Mouse (Mus musculus): ENCODE measurements around the gene Macrod1.
"Not testable (repeated sequence)": the region's sequence is repeated elsewhere in the genome, so short reads cannot be mapped to it uniquely, and the experiment has no call there.

Gene Macrod1

DNA sequence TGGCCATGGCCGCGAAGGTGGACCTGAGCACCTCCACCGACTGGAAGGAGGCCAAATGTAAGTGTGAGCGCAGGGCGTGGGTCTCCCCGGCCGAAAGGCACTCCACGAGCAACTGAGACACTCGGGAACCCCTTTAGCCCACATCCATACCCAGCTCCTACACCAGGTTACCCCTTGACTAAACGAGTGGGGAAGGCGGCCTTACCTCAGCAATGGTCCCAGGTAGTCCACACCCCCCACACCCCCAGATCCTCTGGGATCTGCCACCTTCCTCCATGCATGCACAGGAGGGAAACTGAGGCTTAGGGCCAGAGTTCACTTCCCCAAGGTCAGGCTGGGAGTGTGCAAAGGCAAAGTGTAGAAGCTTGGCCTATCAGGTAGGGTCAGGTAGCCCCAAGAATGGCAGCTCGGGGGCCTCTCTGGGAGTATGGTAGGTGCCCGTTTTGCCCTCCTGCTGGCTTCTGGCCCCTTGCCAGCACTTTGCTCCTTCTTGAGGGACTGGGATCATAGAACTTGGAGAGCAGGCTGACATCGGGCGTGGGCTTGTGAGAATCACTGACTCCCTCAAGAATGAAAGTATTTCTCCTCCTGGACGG, 614 bp downstream of the Macrod1 start:
- DNase-seq (ENCODE audit: low spot score in 2 of 2), result peak; percentile 39 to 80

- peak; percentile 80 to 88 for DNase-seq (ENCODE audit: low spot score in 2 of 2)
Measured at GRCm38 (mm10) chr19:7057722-7058207, 1.2 kb downstream of the Macrod1 start.

DNA sequence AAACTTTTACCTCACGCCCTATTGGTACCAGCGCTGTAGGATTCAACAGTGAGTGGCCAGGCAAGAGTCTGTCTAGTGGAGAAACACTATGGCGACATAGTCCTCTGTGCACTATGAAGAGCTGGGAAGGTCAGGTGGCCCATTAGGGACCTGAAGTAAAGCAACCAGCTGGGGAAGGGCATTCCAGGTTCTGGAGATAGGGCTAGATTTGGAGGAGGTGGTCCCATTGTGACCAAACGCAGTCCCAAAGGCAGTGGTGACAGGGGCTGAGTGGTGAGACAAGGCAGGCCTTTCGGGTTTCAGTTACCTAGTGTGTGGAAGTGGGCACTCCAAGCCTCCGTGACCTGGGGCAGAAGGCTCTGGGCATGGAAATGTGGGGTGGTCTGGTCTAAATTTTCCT, 1.9 kb downstream of the Macrod1 start:
- no peak for DNase-seq (ENCODE audit: low spot score in 2 of 2)

GRCm38 (mm10) chr19:7062110-7062509, 5.5 kb downstream of the Macrod1 start:
- no peak for DNase-seq (ENCODE audit: low spot score in 2 of 2)

DNA sequence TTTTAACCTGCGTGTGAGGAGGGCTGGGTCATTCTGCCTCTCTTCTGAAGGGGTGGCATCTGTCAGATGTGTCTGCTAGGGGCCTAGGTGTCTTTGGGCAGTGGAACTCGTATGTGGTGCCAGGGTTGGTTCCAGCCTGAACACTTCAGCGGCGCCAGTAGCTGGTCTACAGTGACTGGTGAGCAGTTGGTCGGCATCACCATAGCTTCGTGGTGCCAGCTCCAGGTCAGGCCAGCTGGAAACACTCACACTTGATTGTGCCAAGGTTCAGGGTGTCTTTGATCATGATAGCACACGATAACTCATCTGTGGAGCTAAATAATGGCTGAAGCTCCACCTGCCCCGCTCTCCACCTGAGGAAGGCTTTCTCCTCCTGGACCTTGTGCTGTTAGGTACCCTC, 6.3 kb downstream of the Macrod1 start:
- DNase-seq (ENCODE audit: low spot score in 2 of 2), result no peak

- DNase-seq (ENCODE audit: low spot score in 2 of 2), result peak; percentile 82 to 95
Measured at GRCm38 (mm10) chr19:7064571-7064970, 8.0 kb downstream of the Macrod1 start.

GRCm38 (mm10) chr19:7066034-7066827, 9.6 kb downstream of the Macrod1 start:
- peak; percentile 41 to 74 for DNase-seq (ENCODE audit: low spot score in 2 of 2)

- DNase-seq (ENCODE audit: low spot score in 2 of 2), result no peak
Measured at GRCm38 (mm10) chr19:7066828-7067342, 10.3 kb downstream of the Macrod1 start.

DNA sequence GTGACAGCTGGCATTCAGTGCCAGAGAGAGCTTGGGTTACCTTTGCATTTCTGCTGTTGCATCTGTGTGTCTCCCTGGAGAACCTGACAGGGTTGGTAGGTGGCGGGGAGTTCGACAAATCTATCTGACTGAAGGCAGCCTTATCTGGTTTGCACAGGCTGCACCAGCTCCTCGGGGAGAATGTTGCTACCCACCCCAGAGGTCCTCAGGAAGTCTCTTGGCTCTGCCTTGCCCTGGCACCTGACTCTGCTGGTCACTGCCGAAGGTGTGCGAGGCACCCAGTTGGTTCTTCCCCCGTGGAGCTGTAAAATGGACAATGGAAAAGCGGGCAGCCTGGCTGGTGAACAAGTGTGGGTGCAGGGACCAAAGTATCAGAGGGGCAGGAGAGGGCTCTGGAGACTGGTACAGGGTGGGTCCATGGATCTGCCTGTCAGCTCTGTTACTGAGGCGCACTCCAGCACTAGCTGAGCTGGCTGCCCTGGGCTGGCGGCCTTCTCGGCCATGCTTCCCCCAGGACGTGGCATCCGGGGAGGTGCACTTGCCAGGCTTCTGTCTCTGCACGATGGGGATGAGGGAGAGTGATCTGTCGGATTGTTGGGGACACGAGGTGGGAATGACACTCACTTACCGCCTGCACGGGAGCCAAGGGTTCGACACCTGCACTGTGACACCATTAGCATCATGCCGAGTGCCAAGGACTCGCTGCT, 10.9 kb downstream of the Macrod1 start:
- DNase-seq (ENCODE audit: low spot score in 2 of 2), result peak in 1 of 2 experiments; percentile 71

DNA sequence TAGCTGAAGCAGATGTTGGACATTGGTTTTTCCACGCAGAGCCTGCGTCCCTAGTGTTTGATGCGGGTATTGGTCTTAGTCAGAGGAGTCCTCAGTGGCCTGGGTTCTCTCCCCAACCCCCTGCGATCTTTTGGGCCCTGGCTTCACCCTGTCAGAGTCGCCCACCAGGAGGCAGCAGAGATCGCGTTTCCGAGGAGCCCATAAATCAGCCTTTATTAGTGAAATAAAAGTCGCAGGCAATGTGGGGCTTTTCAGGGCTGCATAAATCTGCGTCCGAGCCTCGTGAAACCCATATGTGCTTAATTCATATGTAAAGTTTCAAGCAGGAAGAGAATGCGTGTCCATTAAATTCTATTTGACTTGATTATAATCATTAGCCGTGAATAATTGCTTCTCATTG, 11.5 kb downstream of the Macrod1 start:
- peak; percentile 79 to 94 for DNase-seq (ENCODE audit: low spot score in 2 of 2)

GRCm38 (mm10) chr19:7068661-7069531, 12.3 kb downstream of the Macrod1 start:
- no peak for DNase-seq (ENCODE audit: low spot score in 2 of 2)

GRCm38 (mm10) chr19:7069781-7070763, 13.5 kb downstream of the Macrod1 start:
- DNase-seq (ENCODE audit: low spot score in 2 of 2), result no peak

DNA sequence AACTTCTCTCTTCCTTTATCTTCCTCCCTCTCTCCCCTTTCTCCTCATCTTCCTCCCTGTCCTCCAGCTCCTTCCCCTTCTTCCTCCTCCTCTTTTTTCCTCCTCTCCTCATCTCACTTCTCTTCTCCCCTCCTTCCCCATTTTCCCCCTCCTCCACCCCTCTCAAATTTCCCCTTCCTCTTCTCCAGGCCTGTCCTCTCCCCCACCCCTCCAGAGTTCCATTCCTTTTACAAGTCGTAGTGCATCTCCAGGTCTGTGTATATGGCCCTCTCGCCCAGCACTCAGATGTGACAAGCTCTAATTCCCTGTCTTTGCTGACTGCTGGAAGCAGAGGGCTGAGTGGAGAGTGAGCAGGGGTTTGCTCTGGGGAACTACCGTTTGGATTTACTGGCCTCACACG, 14.2 kb downstream of the Macrod1 start:
- DNase-seq (ENCODE audit: low spot score in 2 of 2), result no peak

- DNase-seq (ENCODE audit: low spot score in 2 of 2), result no peak
Measured at GRCm38 (mm10) chr19:7072221-7072620, 15.6 kb downstream of the Macrod1 start.

DNA sequence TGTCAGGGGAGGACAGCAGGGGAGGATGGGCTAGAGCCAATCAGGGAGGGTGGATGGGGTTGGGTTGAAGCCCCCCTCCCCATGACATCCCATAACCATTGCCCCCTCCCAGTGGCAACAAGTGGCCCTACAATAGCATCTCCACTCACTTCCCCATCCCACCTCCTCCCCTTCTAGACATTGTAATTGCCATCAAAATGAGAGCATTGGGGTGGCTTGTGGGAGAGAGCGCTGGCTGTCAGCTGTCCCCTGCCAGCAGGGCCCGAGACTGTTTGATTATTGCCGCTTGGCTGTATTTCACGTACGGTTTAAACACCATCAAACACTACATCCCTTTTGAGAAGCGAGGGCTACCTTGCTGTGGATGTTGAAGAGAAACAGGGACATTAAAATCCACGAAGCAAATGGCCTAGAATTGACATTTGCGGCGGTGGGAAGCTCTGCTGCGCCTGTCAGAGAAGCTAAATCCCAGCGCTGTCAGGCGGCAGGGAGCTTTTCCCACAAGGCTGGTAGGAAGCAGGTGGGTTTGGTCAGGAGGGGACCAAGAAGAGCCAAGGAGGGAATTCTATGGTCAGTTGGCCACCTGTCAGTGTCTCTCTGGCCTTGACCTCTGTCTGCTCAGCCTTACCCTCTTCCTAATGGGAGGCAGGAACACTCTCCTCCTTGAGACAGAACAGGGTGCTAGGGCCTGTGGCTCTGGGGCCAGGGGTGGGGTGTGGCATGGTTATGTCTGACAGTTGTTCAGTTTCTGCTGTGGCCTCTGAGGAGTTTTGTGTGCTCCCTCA, 17.6 kb downstream of the Macrod1 start:
- DNase-seq (ENCODE audit: low spot score in 2 of 2), result no peak

GRCm38 (mm10) chr19:7075336-7075735, 18.7 kb downstream of the Macrod1 start:
- not testable (repeated sequence) for DNase-seq (ENCODE audit: low spot score in 2 of 2)

DNA sequence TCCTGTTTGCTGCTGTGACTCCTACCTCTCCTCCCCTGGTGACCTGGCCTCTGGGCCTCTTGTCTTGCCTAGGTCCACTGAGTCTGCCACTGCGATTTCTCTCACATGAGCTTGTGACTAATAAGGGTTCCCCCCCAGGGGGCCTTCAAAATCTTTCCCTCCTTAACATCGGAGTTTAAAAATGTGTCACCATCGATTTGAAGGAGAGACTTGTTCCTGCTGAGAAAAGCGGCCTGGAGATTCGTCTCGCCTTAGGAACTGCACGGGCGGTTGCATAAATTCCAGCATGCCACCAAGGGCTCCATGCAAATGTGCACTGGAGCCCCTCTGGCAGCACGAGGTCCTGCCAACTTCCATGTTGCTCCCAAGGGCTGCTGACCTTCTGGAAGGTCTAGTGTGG, 21.1 kb downstream of the Macrod1 start:
- DNase-seq (ENCODE audit: low spot score in 2 of 2), result no peak

GRCm38 (mm10) chr19:7078271-7078670, 21.7 kb downstream of the Macrod1 start:
- no peak for DNase-seq (ENCODE audit: low spot score in 2 of 2)

DNA sequence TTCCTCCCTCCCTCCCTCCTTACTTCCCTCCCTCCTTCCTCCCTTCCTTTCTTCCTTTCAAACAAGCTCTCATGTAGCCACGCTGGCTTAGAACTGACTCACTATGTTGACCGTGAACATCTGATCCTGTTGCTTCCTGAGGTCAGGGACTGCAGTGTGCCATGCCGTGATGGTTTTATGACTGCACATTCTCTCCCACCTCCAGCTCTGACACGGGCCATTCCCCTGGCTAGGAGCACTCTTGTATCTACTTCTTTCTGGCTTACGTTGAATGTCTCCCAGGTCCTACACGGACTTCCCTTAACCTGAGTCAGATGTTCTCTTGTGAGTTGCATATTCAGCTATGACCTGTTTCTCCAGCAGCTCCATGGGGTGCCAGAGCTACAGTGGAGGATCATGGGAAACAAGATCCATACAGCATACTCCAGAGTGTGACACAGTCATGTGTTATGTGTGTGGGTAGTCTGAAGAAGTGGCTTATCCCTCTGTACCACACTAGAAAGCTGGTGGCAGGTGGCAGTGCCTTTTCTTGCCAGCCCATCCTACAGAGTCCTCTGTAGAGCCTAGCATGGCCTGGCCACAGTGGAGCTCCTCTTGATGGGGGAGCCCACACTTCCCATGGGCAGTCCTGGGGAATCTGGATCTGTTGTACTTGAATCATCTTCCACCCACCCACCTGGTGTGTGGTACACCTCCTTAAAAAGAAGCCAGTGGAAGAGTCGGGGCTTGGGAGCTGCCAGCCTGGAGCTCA, 25.1 kb downstream of the Macrod1 start:
- no peak for DNase-seq (ENCODE audit: low spot score in 2 of 2)

All from spleen, postnatal 4 days (tissue).